Mouse (Mus musculus) adrenal gland, adult 8-10 months (tissue): ENCODE data around the gene Phc2. TPM values are rescaled to one million over a fixed set of nuclear protein-coding genes. Genes with fewer than 3 reads are reported as not detected.
"Not testable (repeated sequence)": the region's sequence is repeated elsewhere in the genome, so short reads cannot be mapped to it uniquely, and the experiment has no call there.

Source experiments
- DNase-seq: peaks from one replicate; pipeline ENCODE4 v3.0.0; 2022
- total RNA-seq, 4 experiments: library from RNA; stranded (reverse); gene quantifications; 2 replicates each; pipeline ENCODE4 v1.2.4; 2022

Gene Phc2
- 10 to 100 TPM; 73.1 to 83.0 (median 79.9) TPM for total RNA-seq

DNA sequence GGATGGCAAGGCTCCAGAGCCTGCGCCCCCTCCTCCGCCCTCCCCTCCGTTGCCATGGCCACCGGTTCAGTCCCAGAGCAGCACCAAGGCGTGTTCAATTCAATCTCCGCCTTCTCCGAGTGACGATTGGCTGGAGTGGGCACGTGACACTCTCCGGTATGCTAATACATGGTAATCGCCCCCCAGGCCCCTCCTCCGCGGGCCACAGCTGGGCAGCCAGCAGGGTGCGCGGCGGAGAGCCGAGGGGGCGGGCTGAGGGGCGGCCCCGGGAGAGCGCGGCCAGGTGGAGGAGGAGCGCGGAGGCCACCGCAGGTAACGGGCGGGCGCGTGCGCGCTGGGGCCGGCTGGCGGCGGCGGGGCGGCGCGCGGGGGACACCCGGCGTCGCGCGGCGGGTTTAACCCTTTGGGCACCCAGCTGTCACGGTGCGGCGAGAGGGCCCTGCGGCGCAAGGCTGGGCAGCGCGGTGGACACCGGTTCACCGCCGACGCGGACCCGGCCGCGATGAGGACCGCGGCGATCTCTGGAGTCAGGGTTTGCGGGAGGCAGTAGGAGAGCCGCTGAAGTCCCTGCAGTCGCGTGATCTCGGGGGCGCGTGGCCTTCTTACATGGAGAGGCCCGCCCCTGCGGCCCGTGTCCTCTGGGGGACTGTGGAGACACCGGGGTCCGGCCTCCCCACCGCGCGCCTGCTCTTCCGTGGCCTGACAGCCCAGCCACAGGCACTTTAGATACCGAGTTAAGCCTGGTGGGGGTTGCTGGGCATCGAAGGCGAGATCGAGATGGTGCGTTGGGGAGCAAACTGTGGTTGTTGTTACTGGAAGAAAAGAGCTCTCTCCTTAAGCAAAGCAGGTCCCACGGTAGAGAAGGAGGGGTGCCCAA lies at the start of gene Phc2:
Gene Phc2, plus strand, starts transcription at position 198 of the 877 bp plus-strand sequence.
- peak; percentile 95 for DNase-seq

DNA sequence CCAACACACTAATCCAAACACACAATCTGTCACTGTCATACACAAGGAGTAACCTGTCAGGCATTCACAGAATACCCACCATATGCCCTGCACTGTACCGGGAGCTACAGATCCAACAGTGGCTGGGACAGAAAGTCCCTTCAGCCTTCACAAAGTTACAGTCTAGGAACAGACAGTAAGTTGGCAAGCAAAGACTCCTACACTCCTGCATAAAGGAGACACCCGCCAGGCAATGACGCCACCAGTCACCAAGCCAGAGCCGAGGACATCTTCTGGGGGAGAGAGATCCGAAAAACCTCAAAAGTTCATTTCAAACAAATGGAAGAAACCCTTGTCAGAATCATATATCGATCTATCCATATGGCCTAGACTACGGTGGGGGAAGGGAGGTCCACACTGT lies 47.9 kb upstream of the Phc2 start:
- DNase-seq = no peak

- no peak for DNase-seq
These were observed 46.8 kb upstream of the Phc2 start for GRCm38 (mm10) chr4:128607661-128608060.

DNA sequence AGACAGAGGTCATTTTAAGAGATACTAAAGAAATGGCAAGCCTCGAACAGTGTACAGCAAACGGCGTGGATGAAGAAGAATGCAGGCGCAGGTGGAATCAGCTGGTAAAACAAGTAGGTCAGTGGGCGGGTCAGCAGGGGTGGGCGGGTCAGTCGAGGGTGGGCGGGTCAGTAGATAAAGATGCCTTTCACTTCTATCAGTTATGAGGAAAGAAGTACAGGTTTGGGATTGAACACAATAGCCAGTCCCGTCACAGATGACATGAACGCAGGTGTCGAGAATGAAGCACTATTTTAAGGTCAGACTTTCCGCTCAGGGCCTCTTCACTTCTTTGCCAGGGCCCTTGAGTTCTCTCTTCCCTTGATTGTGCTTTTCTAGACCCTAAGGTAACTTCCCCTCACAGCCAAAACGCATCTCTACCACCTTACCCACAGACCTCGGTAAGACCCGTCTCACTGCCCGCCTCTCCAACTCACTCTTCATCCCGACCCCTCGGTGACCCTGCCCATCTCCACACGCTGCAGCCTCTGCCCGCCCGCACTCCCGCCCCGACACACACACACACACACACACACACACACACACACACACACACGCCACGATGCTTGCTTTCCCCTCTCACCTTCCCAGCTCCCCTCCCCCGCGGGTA lies 45.1 kb upstream of the Phc2 start:
- no peak for DNase-seq

DNA sequence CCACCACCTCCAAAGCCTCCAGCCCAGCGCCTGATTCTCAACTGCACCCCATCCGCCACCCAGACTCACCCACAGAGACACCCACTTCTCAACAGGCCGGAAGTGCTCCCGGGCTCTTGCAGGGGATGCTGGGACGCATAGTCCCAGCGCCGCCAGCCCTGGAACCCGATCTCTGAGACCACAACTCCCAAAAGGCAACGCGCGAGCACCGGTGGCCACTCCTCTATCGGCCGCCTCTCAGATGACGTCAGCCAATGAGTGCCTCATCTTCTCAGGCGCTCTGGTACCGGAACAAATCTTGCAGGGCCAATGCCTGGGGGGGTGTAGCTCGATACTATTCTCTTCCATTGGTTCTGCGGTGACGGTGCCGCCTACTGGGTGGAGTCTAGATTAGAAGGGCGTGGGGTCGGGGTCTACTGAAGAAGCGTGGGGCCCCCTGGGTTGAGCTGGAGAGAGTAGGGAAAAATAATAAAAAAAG lies 44.5 kb upstream of the Phc2 start, which contains the start of gene Zscan20:
Gene Zscan20, minus strand, starts transcription at position 174 of the 478 bp plus-strand sequence.
- peak; percentile 98 for DNase-seq

DNA sequence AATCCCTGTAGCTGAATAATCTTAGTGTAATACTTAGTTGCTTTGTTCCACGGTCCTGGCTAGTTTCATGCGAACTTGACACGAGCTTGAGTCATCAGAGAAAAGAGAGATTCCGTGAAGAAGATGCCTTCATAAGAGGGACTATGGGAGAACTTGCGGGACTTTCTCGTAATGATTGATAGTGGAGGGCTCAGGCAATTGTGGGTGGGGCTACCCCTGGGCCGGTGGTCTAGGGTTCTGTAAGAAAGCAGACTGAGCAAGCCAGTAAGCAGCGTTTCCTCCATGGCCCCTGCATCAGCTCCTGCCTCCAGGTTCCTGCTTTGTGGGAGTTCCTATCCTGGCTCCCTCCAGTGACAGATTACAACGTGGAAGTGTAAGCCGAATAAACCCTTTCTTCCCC lies 43.8 kb upstream of the Phc2 start:
- no peak for DNase-seq

DNA sequence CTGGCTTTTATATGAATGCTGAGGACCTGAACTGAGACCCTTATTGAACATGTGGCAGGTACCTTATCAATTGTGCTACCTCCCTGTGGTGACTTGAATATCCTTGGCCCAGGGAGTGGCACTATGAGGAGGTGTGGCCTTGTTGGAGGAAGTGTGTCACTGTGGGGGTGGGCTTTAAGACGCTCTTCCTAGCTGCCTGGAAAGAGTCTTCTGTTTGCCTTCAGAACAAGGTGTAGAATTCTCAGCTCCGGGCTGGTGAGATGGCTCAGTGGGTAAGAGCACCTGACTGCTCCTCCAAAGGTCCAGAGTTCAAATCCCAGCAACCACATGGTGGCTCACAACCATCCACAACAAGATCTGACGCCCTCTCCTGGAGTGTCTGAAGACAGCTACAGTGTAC lies 42.8 kb upstream of the Phc2 start:
- DNase-seq = not testable (repeated sequence)

- DNase-seq = no peak
These were observed 41.2 kb upstream of the Phc2 start for GRCm38 (mm10) chr4:128613326-128613725.

DNA sequence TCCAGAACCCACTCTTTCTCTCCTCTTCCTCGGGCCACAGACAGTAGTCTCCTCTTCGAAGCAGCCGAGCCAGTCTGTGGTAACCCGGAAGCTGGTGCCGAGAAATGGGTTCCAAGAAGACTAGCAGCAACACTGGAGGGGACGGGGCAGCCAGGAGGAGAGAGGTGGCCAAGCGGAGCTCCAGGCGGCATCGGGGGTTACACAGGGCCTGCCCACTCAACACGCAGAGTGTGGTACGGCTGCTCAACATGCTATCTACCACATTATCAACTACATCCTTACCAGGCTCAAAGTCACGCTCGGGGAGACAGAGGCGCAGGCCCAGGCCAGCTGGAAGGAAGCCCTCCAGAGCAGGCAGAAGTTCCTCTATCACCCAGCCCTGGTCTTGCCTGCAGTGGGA lies 38.7 kb upstream of the Phc2 start:
- no peak for DNase-seq

GRCm38 (mm10) chr4:128617363-128618120 lies 37.0 kb upstream of the Phc2 start:
- DNase-seq = no peak

- no peak for DNase-seq
These were observed 36.1 kb upstream of the Phc2 start, which contains the start of gene Tlr12 for GRCm38 (mm10) chr4:128618246-128618911. Gene Tlr12, minus strand, starts transcription at chr4:128618619.

- DNase-seq = no peak
These were observed 35.5 kb upstream of the Phc2 start for GRCm38 (mm10) chr4:128618963-128619362.

DNA sequence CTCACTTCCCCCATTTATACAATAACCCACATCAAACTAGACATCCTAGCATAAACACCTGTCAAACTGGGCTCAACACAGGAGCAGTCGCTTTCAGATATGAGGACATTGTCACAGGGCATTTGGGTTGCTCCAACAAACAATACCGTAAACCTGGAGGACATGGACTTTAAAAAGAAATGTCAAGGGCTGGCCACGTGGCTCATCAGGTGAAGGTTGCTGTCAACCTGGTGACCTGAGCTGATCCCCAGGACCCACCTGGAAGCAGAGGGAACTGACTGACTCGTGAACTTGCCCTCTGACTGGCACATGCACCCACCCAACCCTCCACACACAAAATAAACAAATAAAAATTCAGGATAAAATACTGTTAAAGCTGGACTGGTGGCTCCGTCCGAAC lies 33.9 kb upstream of the Phc2 start:
- DNase-seq = no peak

GRCm38 (mm10) chr4:128621109-128621508 lies 33.4 kb upstream of the Phc2 start:
- no peak for DNase-seq

DNA sequence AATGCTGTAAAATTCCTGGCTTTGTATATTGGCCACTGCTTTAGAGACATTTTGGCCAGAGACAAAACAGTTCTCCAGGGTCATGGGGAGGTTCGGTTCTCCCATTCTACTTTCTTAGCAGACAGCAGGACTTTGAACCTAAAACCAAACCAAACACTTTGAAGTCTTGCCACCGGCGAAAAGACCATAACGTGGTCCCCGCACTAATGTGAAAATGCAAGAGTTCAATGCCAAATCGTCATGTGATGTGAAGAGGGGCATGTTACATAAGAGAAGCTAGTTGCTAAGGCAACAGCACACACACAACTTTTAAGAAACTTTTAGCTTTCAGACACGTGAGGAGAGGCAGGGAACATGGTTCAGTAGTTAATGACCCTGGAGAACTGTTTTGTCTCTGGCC lies 19.1 kb upstream of the Phc2 start:
- DNase-seq = peak; percentile 60

GRCm38 (mm10) chr4:128635894-128636585 lies 18.5 kb upstream of the Phc2 start:
- DNase-seq = no peak

DNA sequence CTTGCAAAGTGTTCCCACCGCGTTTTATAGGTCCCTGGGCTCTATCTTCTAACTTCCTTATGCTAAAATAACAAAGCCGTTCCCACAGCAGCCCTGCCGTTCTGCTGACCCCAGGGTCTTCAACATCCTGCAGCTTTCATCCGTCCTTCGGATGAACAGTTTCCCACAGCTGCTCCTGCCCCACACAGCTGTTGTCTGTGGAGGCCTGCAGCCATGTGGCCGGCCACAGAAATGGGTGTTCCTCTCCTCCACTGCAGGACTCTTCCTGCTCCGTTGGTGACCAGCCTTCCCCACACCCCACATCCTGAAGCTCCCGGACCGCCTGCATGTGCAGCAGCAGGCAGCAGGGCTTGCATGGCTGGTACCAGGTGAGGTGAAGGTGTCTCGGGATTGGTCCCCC lies 17.3 kb upstream of the Phc2 start:
- DNase-seq = no peak

DNA sequence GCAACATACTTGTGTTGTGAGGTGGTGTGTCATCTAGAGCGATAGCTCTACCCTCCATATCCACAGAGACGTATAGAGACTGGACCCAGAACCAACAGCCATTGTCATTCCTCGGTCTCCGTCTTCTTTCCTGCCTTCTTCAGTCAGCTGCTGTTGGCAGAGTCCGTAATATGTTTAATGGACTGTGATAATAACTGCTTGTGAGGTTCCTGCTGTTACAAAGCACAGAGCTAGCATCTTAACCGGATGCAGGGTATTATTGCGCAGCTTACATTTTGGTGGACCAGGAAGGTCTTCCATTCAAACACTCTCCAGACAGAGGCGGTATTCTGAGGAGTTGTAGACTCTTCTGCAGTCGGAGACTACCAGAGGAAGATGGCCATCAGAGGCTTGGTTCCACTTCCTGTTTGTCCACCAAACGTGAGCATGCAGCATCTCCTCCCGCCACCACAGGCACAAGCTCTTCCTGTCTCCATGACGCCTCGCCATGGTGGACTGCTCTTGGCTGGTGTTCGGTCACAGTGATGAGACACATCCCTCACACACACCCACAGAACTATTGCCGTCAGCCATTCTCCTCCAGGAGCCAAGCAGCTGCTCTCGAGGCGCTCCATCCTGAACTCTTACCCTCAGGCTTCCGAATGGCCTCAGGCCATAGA lies 16.1 kb upstream of the Phc2 start:
- no peak for DNase-seq

GRCm38 (mm10) chr4:128641766-128642717 lies 12.5 kb upstream of the Phc2 start:
- no peak for DNase-seq

GRCm38 (mm10) chr4:128645896-128646295 lies 8.6 kb upstream of the Phc2 start:
- DNase-seq = no peak
